Mouse (Mus musculus) right cerebral cortex, adult 18-20 months (tissue): ENCODE measurements at regions not wholly inside any gene's neighbourhood (a gene's known extent, or its start where the extent isn't known, plus 50 kb on each side); places are given as distances from the start of the nearest gene placed in this dataset.
"Not testable (repeated sequence)": the region's sequence is repeated elsewhere in the genome, so short reads cannot be mapped to it uniquely, and the experiment has no call there.

Experiments
- DNase-seq: peaks from one replicate; pipeline ENCODE4 v3.0.0; 2022; ENCODE audit warnings: mixed read lengths

GRCm38 (mm10) chr2:17946047-17946446 lies 50.7 kb downstream of the H2al2a start:
- DNase-seq, result no peak

GRCm38 (mm10) chr2:17945369-17945915 lies 51.3 kb downstream of the H2al2a start:
- no peak for DNase-seq

- no peak for DNase-seq
These were observed 53.3 kb downstream of the H2al2a start for GRCm38 (mm10) chr2:17943506-17943905.

GRCm38 (mm10) chr2:17942528-17943387 lies 54.0 kb downstream of the H2al2a start:
- DNase-seq, result no peak

- no peak for DNase-seq
These were observed 54.8 kb downstream of the H2al2a start for GRCm38 (mm10) chr2:17941921-17942320.

GRCm38 (mm10) chr2:17939857-17940848 lies 56.6 kb downstream of the H2al2a start:
- not testable (repeated sequence) for DNase-seq

GRCm38 (mm10) chr2:17939183-17939856 lies 57.4 kb downstream of the H2al2a start:
- no peak for DNase-seq

- DNase-seq, result no peak
These were observed 60.1 kb downstream of the H2al2a start for GRCm38 (mm10) chr2:17936527-17937139.

GRCm38 (mm10) chr2:17935916-17936315 lies 60.8 kb downstream of the H2al2a start:
- no peak for DNase-seq

- no peak for DNase-seq
These were observed 61.3 kb downstream of the H2al2a start for GRCm38 (mm10) chr2:17935466-17935865.

GRCm38 (mm10) chr2:17934610-17935009 lies 62.1 kb downstream of the H2al2a start:
- no peak for DNase-seq

GRCm38 (mm10) chr2:17932932-17933790 lies 63.6 kb downstream of the H2al2a start:
- DNase-seq, result no peak

GRCm38 (mm10) chr2:17932426-17932931 lies 64.3 kb downstream of the H2al2a start:
- DNase-seq, result no peak

- no peak for DNase-seq
These were observed 64.9 kb downstream of the H2al2a start for GRCm38 (mm10) chr2:17931881-17932280.

- no peak for DNase-seq
These were observed 77.7 kb downstream of the H2al2a start for GRCm38 (mm10) chr2:17918861-17919648.

- no peak for DNase-seq
These were observed 79.4 kb downstream of the H2al2a start for GRCm38 (mm10) chr2:17917238-17917946.

GRCm38 (mm10) chr2:17902616-17903015 lies 94.1 kb downstream of the H2al2a start:
- no peak for DNase-seq

- no peak for DNase-seq
These were observed 96.6 kb downstream of the H2al2a start for GRCm38 (mm10) chr2:17900202-17900601.

- no peak for DNase-seq
These were observed 98.0 kb downstream of the H2al2a start for GRCm38 (mm10) chr2:17898780-17899179.
